Mouse (Mus musculus) lung, embryonic 14.5 days (tissue): Measurements from ENCODE around the gene Ube2d2b. TPM values are rescaled to one million over a fixed set of nuclear protein-coding genes. Genes with fewer than 3 reads are reported as not detected.
A peak's percentile ranks its signal among the peaks of the same experiment; 100 is the strongest.

Experiments
- ATAC-seq: fragments of 200-750 bp; cut with Nextera tagmentation; 2 replicates; pipeline ENCODE4 v1.8.0; 2017; ENCODE audit warnings: mild to moderate bottlenecking, moderate TSS enrichment, moderate library complexity; ENCODE audit not compliant: insufficient read depth
- DNase-seq: peaks from one replicate; pipeline ENCODE4 v3.0.0-alpha.2; 2015
- H3K27ac ChIP-seq: fragments of 300-500 bp; sonication (generic); 2 replicates; pipeline ENCODE4 v1.5.1; 2014; ENCODE audit warnings: low read depth, mild to moderate bottlenecking, moderate library complexity
- H3K27me3 ChIP-seq: fragments of 300-500 bp; sonication (generic); 2 replicates; pipeline ENCODE4 v1.6.1; 2014; ENCODE audit warnings: low read length, control low read depth; ENCODE audit not compliant: insufficient read depth
- H3K36me3 ChIP-seq: fragments of 300-500 bp; sonication (generic); 2 replicates; pipeline ENCODE4 v1.6.1; 2014; ENCODE audit warnings: control low read depth; ENCODE audit not compliant: insufficient read depth
- H3K4me1 ChIP-seq: fragments of 300-500 bp; sonication (generic); 2 replicates; pipeline ENCODE4 v1.6.1; 2014; ENCODE audit warnings: antibody characterized with exemption, control low read depth; ENCODE audit not compliant: insufficient read depth
- H3K4me2 ChIP-seq: fragments of 300-500 bp; sonication (generic); 2 replicates; pipeline ENCODE4 v1.6.1; 2014; ENCODE audit warnings: mild to moderate bottlenecking
- H3K4me3 ChIP-seq: fragments of 300-500 bp; sonication (generic); 2 replicates; pipeline ENCODE4 v1.5.1; 2014; ENCODE audit warnings: low read depth, low read length
- H3K9ac ChIP-seq: fragments of 300-500 bp; sonication (generic); 2 replicates; pipeline ENCODE4 v1.6.1; 2014
- H3K9me3 ChIP-seq: fragments of 300-500 bp; sonication (generic); 2 replicates; pipeline ENCODE4 v1.6.1; 2016; ENCODE audit warnings: low read depth, low read length, control low read depth
- CTCF ChIP-seq: IDR thresholded peaks from 2 replicates; pipeline ENCODE4 v1.5.1; 2016; ENCODE audit warnings: antibody characterized with exemption, low read depth
- WGBS: fragments of 180-500 bp; shearing (Covaris S2); extraction: QIAGEN DNeasy Blood & Tissue Kit; methylation state at CpG from one replicate; pipeline ENCODE4 v1.1.7; 2014; 5-methylcytosine and 5-hydroxymethylcytosine counted together
- polyA plus RNA-seq: library from polyadenylated mRNA; unstranded; fragments of >200 nt; fragmentation: Nextera tagmentation; extraction: Ambion mirVana; gene quantifications from 2 replicates; pipeline ENCODE4 v1.2.1, GENCODE M21; 2014

The Ube2d2b gene
- polyA plus RNA-seq, 1 experiment from 2014 or later: 0.11 TPM

DNA sequence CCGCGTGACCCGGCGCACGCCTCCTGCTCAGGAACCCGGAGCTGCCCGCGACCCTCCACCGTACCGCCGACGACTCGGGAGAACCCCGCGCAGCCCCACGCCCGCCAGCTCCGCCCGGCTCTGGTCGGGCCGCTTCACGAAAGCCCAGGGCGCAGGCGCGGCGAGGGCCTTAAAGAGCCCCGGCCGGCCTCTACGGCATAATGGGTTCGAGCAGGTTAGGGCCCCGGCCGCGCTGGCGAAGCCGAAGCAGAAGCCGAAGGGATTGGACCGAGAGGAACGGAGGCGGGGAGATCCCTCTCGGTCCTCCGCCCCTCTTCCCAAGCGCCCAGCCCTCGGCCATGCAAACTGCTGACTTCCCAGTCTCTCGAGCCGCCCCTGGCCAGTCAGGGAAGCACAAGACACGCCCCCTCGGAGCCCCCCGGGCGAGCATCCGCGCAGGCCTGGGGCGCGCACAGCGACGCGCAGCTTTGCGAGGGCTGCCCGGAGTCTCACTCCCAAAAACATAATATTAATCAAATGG, 39.1 kb downstream of the Ube2d2b start:
- DNase-seq (peak; percentile 97), ATAC-seq (peak; percentile 100)
- Histone ChIP-seq H3K9me3 (no peaks in the 10 kb centered on the region), H3K27ac (peak overlapping the region; percentile 97), H3K27me3 (no peaks in the 10 kb centered on the region), H3K9ac (peak overlapping the region; percentile 92), H3K36me3 (no peaks in the 10 kb centered on the region), H3K4me2 (peak overlapping the region; percentile 65), H3K4me3 (peak overlapping the region; percentile 88), H3K4me1 (peaks cover 11% of the 10 kb centered on the region; the same call in 1 of the 2 replicates)
- under 1% methylated on average over 58 of the region's 58 CpGs for WGBS
- TF ChIP-seq CTCF: peak; percentile 17; the same call in 1 of the 2 replicates

DNA sequence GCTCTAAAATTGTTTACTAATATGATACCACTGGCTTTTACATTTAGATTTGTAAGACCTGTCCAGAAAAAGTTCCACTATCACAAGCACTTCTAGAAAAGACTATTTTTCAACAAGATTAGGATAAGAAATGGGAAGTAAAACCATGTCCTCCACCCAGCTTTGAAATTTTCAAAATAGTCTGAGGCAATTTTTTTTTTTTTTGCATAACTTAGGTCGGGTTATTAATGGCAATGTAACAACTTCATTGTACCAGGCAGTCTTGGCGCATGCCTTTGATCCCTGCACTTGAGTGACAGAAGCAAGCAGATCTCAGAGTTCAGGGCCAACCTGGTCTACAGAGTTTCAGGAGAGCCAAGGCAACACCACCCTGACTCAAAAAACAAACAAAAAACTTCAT, 39.8 kb downstream of the Ube2d2b start:
- Histone ChIP-seq H3K27ac (no peak overlapping the region), H3K27me3 (no peaks in the 10 kb centered on the region), H3K9me3 (no peaks in the 10 kb centered on the region), H3K9ac (no peak overlapping the region), H3K36me3 (no peaks in the 10 kb centered on the region), H3K4me1 (peaks cover 11% of the 10 kb centered on the region; the same call in 1 of the 2 replicates), H3K4me2 (peak overlapping the region; percentile 65; the same call in 1 of the 2 replicates), H3K4me3 (peak overlapping the region; percentile 88; the same call in 1 of the 2 replicates)
- 53% methylated on average over 2 of the region's 2 CpGs for WGBS
- TF ChIP-seq CTCF: no peak
- ATAC-seq (no peak), DNase-seq (no peak)

DNA sequence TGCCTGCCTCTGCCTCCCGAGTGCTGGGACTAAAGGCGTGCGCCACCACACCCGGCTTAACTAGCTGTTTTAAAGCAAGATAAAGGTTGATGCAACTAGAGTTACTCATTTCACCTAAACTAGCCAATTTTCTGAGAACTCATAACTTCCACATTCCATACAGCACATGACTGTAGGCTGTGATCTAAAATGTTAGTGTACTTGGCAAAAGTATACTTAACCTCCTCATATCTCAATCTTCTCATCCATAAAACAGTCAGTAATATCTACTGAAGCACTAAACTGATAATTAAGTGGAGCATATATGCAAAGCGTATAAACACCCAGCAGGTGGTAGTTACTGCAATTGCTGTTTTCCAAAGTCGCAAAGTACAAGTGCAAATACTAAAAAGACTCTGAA, 43.4 kb downstream of the Ube2d2b start:
- Histone ChIP-seq H3K4me3 (no peak overlapping the region), H3K4me2 (no peak overlapping the region), H3K9ac (no peak overlapping the region), H3K4me1 (no peaks in the 10 kb centered on the region), H3K27ac (peak overlapping the region; percentile 34; the same call in 1 of the 2 replicates), H3K9me3 (no peaks in the 10 kb centered on the region), H3K27me3 (no peaks in the 10 kb centered on the region), H3K36me3 (no peaks in the 10 kb centered on the region)
- WGBS: 89% methylated on average over 6 of the region's 6 CpGs
- no peak for TF ChIP-seq CTCF
- DNase-seq (no peak), ATAC-seq (no peak)

DNA sequence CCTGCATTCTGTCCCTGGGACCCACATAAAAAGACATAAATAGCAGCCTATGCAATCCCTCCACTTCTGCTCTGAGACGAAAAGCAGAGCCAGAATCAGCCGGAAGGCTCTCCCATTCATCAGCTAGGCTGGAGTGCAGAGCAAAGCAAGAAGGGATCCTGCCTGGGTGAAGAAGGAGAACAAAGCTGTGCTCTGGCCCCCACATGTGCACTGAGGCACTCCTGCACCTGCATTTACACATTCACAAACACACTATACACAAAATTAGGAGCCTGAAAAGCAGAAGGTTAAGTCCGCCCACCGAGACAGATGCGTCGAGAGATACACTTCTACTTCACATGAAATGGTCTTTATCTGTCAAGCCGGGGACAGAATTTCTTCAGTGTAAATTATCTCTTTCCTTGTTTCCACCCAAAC, 44.0 kb downstream of the Ube2d2b start:
- TF ChIP-seq CTCF: no peak
- no peaks in the 10 kb centered on the region for H3K27me3 ChIP-seq
- H3K36me3 ChIP-seq: no peaks in the 10 kb centered on the region
- H3K4me3 ChIP-seq: no peak overlapping the region
- H3K4me2 ChIP-seq: no peak overlapping the region
- WGBS: 63% methylated on average over 7 of the region's 7 CpGs
- H3K9ac ChIP-seq: peak overlapping the region; percentile 9; the same call in 1 of the 2 replicates
- ATAC-seq: no peak
- no peaks in the 10 kb centered on the region for H3K4me1 ChIP-seq
- H3K27ac ChIP-seq: peak overlapping the region; percentile 34
- no peaks in the 10 kb centered on the region for H3K9me3 ChIP-seq
- no peak for DNase-seq

DNA sequence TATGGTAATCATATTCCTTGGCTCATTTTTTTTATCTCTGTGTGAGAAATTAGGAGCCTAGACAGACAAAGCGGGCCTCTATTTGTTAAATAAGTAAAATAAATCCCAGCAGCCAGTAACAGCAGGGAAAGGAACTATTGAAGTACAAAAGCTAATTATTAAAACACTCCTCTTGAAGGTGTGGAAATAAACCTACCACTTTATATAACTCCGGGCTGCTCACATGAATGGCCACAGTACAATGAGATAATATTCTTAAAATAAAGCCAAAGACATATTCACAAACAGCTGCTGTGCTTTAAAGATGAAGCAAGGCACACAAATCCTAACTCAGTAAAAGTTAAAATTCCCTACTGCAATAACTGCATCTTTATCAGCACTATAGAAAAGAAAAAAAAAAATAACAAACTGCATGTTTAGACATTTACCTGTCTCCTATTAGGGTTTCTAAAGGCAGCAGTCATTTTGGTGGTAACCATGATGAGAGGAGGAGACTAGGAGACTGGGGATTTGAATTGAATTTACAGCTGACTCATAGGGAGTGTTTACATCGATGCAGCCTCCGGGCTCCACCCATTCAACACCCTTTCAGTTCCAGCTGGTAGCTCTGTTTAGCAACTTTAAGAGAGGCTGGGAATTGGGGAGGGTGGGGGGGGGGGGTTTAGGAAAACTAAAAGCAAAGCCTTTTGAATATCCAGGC, 44.8 kb downstream of the Ube2d2b start, which contains the start of gene Evi5:
Gene Evi5 (minus strand): TSS at position 547 of the 700 bp plus-strand sequence.
- 33% methylated on average over 4 of the region's 4 CpGs for WGBS

DNA sequence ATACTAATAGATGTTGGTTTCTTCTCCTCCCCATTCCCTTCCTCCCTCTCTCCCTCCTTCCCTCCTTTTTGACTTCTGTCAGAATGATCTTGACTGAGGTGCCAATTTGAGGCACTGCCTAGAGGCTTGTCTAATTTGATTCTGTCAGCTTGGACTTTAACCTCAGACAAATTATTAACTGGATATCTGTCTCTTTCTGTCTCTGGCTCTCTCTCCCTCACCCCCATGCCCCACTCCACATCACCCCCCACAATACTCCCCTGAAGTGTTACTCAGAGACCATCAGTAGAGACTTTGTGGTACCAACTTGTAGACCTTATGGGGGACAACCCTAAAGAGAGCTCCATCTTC, 45.3 kb downstream of the Ube2d2b start:
- DNase-seq (no peak), ATAC-seq (no peak)
- TF ChIP-seq CTCF: no peak
- H3K4me3 ChIP-seq: no peak overlapping the region
- H3K9me3 ChIP-seq: no peaks in the 10 kb centered on the region
- H3K27ac ChIP-seq: no peak overlapping the region
- H3K4me2 ChIP-seq: no peak overlapping the region
- no peak overlapping the region for H3K9ac ChIP-seq
- no peaks in the 10 kb centered on the region for H3K27me3 ChIP-seq
- no peaks in the 10 kb centered on the region for H3K4me1 ChIP-seq
- no peaks in the 10 kb centered on the region for H3K36me3 ChIP-seq

More for the DNA sequence above, 44.8 kb downstream of the Ube2d2b start, which contains the start of gene Evi5:
- H3K9me3 ChIP-seq: no peaks in the 10 kb centered on the region
- no peaks in the 10 kb centered on the region for H3K4me1 ChIP-seq
- H3K27ac ChIP-seq: peak within 1 kb of the TSS; percentile 37
- no peaks in the 10 kb centered on the region for H3K36me3 ChIP-seq
- TF ChIP-seq CTCF: no peak
- peak; percentile 31 for DNase-seq
- H3K4me3 ChIP-seq: peak within 1 kb of the TSS; percentile 0; the same call in 1 of the 2 replicates
- peak within 1 kb of the TSS; percentile 9; the same call in 1 of the 2 replicates for H3K9ac ChIP-seq
- H3K27me3 ChIP-seq: no peaks in the 10 kb centered on the region
- ATAC-seq: no peak
- H3K4me2 ChIP-seq: 0 out of 2 replicates have a peak within 1 kb of the TSS, but pooled peaks have one; percentile 16

DNA sequence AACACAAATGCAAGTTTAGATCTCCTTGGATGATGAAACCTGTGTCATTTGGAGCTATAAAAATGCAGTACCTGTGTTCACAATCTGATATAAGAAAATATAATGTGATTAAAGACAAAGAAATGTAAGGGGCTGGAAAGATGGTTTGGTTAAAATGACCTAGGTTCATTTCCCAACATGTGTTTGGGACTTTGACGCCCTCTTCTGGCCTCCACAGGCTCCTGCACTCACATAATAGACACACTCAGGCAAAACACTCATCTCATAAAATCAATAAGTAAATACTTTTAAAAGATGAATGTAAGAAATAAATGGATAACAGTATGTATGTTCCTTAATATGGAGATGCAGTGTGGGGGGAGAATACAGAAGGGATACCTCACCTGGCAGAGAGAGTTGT, 47.2 kb downstream of the Ube2d2b start:
- WGBS: 62% methylated on average over 1 of the region's 1 CpGs
- no peaks in the 10 kb centered on the region for H3K36me3 ChIP-seq
- H3K4me2 ChIP-seq: no peak overlapping the region
- DNase-seq (no peak), ATAC-seq (no peak)
- H3K27me3 ChIP-seq: no peaks in the 10 kb centered on the region
- no peak overlapping the region for H3K27ac ChIP-seq
- H3K9ac ChIP-seq: no peak overlapping the region
- no peaks in the 10 kb centered on the region for H3K4me1 ChIP-seq
- no peak for TF ChIP-seq CTCF
- no peaks in the 10 kb centered on the region for H3K9me3 ChIP-seq
- H3K4me3 ChIP-seq: no peak overlapping the region
